Mouse (Mus musculus) G1E (cell line): ENCODE results near the gene March4. TPM values are rescaled to one million over a fixed set of nuclear protein-coding genes. Genes with fewer than 3 reads are reported as not detected.
A peak's percentile ranks its signal among the peaks of the same experiment; 100 is the strongest.

Experiments
- ATAC-seq: 2 replicates; pipeline ENCODE4 v1.8.0; 2016; ENCODE audit warnings: mild to moderate bottlenecking; ENCODE audit not compliant: insufficient number of reproducible peaks, poor library complexity, low FRiP score, severe bottlenecking; ENCODE audit errors: extremely low read depth
- DNase-seq: peaks from one replicate; pipeline ENCODE4 v3.0.0; 2012; ENCODE audit warnings: low spot score
- H3K27me3 ChIP-seq: 2 replicates; pipeline ENCODE4 v1.6.1; 2012; ENCODE audit warnings: mild to moderate bottlenecking, low read length, inconsistent platforms; ENCODE audit not compliant: insufficient read depth
- H3K36me3 ChIP-seq: replicated peaks from 2 replicates; pipeline ENCODE3; 2012; ENCODE audit warnings: mild to moderate bottlenecking, inconsistent platforms
- H3K4me1 ChIP-seq: 2 replicates; pipeline ENCODE4 v1.6.1; 2012; ENCODE audit warnings: low read depth, low read length, inconsistent platforms, mixed read lengths; ENCODE audit not compliant: insufficient read depth
- H3K4me3 ChIP-seq: 2 replicates; pipeline ENCODE4 v1.5.1; 2012; ENCODE audit warnings: low read depth, mild to moderate bottlenecking, inconsistent platforms, low read length, moderate library complexity, mixed read lengths
- H3K9me3 ChIP-seq: replicated peaks from 2 replicates; pipeline ENCODE4 v1.6.1; 2012; ENCODE audit warnings: inconsistent platforms
- CTCF ChIP-seq: IDR thresholded peaks from 2 replicates; pipeline ENCODE4 v1.5.1; 2012; ENCODE audit warnings: low read depth, low read length, inconsistent platforms, mixed read lengths
- GATA1 ChIP-seq: IDR thresholded peaks from 2 replicates; pipeline ENCODE4 v1.6.1; 2012; ENCODE audit warnings: borderline replicate concordance, low read length, inconsistent platforms, mixed read lengths
- GATA2 ChIP-seq: IDR thresholded peaks from 2 replicates; pipeline ENCODE4 v1.6.1; 2012; ENCODE audit warnings: low read depth, low read length, inconsistent platforms, borderline replicate concordance
- POLR2AphosphoS5 ChIP-seq: IDR thresholded peaks from 2 replicates; pipeline ENCODE4 v1.6.1; 2012; ENCODE audit warnings: low read depth, low read length, inconsistent platforms; ENCODE audit not compliant: insufficient replicate concordance
- TAL1 ChIP-seq: conservative IDR thresholded peaks from 2 replicates; pipeline ENCODE4 v1.6.1; 2012; ENCODE audit warnings: low read depth, low read length, inconsistent platforms, mixed read lengths
- polyA plus RNA-seq: library from polyadenylated mRNA; stranded (reverse); fragments of >175 nt; gene quantifications from 2 replicates; pipeline ENCODE4 v1.2.3, GENCODE M21; 2012
- total RNA-seq, 2 experiments: library from RNA; stranded (forward) in 1 of 2; stranded (reverse) in 1 of 2; fragments of 200-1000 nt in 1 of 2; fragments of >200 nt in 1 of 2; fragmentation: Nextera tagmentation in 1 of 2; gene quantifications; 2 replicates each; pipeline ENCODE4 v1.2.3; 2014 to 2017

The March4 gene
- not detected in 2 replicates for total RNA-seq (2014; fragmentation: Nextera tagmentation)
- total RNA-seq (2017) = 0.05 and 0.06 TPM in 2 replicates
- not detected in 2 replicates for polyA plus RNA-seq

DNA sequence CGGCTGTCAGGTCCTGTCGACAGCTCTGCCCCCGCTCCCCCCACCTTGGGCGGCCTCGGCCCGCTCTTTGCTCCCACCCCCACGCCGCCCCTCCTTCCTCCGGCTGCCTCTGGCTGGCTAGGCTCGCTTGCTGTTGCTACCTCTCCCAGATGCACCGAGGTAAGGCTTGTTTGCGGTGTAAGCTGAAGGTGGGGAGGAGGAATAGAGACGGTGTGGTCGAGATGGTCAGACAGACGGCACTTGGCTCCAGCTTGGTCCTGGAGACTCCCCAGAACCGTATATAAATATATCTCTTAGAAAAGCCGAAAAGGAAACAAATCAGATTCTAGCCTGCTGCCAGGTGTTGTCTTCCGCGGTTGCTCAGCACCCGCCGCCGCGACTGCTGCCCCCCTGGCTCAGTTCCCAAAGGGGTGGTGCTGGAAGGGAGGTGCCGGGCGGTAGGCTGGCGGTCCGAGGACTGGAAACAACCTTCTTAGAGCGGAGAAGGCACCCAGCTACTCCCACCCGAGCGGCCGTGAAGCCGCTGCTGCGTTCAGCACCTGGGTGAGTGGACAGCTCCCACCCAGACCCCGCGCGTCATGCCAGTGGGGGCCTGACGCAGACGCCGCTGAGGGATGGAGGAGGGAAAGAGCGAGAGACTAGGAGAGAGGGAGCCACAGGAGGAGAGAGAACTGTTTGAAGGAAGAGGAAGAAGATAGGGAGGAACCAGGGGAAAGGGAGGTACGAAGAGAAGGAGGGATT, at the start of gene March4:
Gene March4, minus strand, starts transcription at position 320 of the 741 bp plus-strand sequence.
- Histone ChIP-seq H3K27me3 (peaks cover 10% of the 10 kb centered on the region; the same call in 1 of the 2 replicates), H3K4me3 (no peak within 1 kb of the TSS), H3K36me3 (no peaks in the 10 kb centered on the region), H3K9me3 (no peaks in the 10 kb centered on the region), H3K4me1 (no peaks in the 10 kb centered on the region)
- peak; percentile 40 for DNase-seq
- no peak for ATAC-seq
- TF ChIP-seq CTCF (no peak), GATA1 (no peak), TAL1 (no peak), GATA2 (no peak), POLR2AphosphoS5 (no peak)

DNA sequence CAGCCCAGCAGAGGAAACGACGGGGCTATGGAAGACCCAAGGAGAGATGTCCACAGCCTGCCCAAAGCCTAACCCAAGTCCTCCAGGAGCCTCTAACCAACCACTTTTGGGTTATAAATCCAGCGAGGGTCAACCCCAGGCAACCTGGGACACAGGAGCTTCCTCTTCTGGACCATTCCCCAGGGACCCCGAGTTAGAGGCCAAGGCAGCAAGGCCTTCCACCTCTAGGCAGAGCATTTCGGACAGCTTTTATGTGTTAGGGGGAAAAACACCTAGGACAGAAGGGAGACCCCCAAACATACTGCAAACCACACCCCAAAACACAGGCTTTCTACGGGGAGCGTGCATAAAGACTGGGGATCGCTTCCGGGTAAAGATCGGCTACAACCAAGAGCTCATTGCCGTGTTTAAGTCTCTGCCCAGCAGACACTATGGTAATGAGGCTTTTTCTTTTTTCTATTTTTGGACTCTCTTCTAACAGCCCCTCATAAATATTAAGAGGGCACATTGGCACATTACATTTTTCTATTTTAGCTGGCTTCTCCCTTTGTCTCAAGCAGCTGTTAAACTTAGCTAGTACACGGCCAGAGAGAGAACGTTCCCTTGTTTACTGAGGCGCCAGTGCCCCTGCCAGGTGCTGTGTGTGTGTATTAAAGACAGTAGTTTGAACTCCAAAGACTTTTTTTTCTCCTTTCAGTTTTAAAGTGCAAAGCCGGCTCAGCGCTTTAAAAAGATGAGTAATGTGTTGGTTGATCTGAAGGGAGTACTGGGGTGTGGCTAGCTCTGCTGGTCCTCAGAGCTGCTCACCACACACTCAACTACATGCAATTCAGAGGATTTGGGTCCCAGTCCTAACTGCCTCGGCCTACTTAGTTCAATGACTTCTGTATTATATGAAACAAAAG, 49.5 kb upstream of the March4 start:
- H3K4me3 ChIP-seq = no peak overlapping the region
- DNase-seq (no peak), ATAC-seq (no peak)
- no peaks in the 10 kb centered on the region for H3K27me3 ChIP-seq
- H3K4me1 ChIP-seq = peaks cover 13% of the 10 kb centered on the region
- H3K9me3 ChIP-seq = no peaks in the 10 kb centered on the region
- peaks cover 60% of the 10 kb centered on the region for H3K36me3 ChIP-seq
- TF ChIP-seq TAL1 (no peak), POLR2AphosphoS5 (no peak), GATA2 (no peak), CTCF (no peak), GATA1 (no peak)

DNA sequence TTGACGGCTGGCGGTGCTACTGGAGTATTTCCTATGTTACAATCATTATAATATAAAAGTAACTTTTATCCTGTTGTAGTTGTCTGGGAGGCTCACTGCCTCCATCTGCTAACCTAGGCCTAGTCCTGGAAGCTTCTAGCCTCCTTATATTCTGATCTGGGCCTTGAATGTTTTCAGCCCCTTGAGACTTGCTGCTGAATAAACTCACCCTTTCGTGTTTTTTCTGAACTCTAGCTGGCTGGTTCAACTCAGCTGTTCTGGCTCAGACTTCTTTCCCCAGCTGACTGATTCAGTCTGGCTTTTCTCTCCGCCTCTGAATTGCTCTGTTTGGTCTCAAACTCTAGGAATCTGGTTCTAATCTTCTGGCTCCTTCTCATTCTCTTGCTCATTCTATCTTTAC, 47.2 kb upstream of the March4 start:
- peaks cover 15% of the 10 kb centered on the region for H3K4me1 ChIP-seq
- peaks cover 40% of the 10 kb centered on the region for H3K36me3 ChIP-seq
- ATAC-seq (no peak), DNase-seq (no peak)
- peak overlapping the region; percentile 75 for H3K4me3 ChIP-seq
- TF ChIP-seq GATA2 (no peak), GATA1 (no peak), CTCF (no peak), TAL1 (no peak), POLR2AphosphoS5 (no peak)
- peaks cover 2% of the 10 kb centered on the region; the same call in 1 of the 2 replicates for H3K27me3 ChIP-seq
- no peaks in the 10 kb centered on the region for H3K9me3 ChIP-seq

DNA sequence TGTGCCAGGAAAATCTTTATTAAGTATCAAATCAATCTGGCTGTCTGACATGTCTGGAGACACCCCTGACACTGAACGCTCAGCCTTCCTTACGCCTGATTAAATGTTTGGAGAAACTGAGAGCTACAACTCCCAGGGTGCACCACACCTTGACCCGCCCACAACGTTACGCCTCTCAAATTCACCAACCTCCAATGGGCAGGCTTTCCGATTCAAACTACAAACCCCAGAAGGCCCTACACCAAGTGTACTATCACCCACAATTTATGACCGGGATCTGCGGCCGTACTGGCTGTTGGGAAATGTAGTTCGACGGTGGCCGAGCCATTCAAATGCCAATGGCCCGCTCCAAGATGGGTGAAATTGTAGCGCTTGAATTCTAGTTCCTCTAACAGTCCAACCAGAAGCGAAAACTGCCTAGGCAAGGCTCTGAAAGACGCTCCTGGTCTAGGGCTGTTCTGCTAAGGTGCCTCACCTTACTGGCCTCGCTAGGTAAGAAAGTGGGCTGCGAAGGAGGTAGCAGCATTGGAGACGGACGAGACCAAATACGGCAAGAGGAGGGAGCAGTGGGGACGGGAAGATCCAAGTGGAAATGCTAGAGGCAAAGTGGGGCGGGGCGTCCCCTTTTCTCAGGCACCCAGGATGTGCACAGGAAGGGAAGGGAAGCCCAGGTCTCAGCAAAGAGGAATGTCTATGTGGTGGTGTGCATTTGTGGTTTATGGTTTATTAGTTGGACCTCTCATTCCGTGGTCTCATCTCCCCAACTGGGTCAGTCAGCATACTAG, 46.4 kb upstream of the March4 start, which contains the start of gene Smarcal1:
Gene Smarcal1, plus strand, starts transcription at position 305 of the 785 bp plus-strand sequence.
- TF ChIP-seq POLR2AphosphoS5 (no peak), CTCF (no peak), GATA2 (no peak), TAL1 (no peak), GATA1 (no peak)
- peak; percentile 98 for ATAC-seq
- Histone ChIP-seq H3K4me3 (peak within 1 kb of the TSS; percentile 75), H3K36me3 (peaks cover 32% of the 10 kb centered on the region), H3K4me1 (peaks cover 20% of the 10 kb centered on the region), H3K27me3 (peaks cover 9% of the 10 kb centered on the region), H3K9me3 (no peaks in the 10 kb centered on the region)
- peak; percentile 94 for DNase-seq

DNA sequence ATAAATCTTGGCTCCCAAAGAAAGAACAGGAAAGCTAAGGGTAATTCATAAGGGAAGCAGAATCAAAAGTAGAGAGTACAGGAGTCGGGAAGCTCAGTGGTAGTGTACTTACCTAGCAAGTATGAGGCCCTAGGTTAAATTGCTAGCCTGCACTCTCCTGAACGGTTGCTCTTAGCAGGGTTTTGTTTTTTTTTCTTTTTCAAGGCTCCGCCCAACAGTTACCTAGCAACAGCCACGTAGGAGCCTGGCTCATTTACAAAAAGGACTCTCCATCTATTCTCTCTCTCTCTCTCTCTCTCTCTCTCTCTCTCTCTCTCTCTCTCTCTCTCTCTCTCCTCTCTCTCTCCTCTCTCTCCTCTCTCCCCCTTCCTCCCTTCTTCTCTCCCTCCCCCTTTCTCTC, 42.1 kb upstream of the March4 start:
- peaks cover 7% of the 10 kb centered on the region; the same call in 1 of the 2 replicates for H3K4me1 ChIP-seq
- TF ChIP-seq CTCF (no peak), GATA1 (no peak), GATA2 (no peak), POLR2AphosphoS5 (no peak), TAL1 (no peak)
- no peak overlapping the region for H3K4me3 ChIP-seq
- no peak for DNase-seq
- ATAC-seq = no peak
- H3K36me3 ChIP-seq = no peaks in the 10 kb centered on the region
- no peaks in the 10 kb centered on the region for H3K9me3 ChIP-seq
- H3K27me3 ChIP-seq = peaks cover 34% of the 10 kb centered on the region

DNA sequence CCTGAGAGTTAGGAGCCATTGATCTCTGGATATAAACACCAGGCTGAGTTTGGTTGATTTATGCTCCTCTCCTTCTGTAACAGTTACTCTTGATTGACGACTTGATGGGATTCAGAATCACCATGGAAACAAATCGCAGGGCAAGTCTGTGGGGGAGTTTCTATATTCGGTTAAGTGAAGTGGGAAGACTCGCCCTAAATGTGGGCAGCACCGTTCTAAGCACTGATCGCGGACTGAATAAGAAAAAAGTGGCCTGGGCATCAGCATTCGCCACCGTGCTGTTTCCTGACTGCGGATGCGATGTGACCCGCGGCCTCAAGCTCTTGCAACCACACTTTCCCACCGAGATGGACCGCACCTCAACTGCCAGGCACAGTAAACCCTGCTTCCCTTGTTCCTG, 41.6 kb upstream of the March4 start:
- DNase-seq (no peak), ATAC-seq (no peak)
- Histone ChIP-seq H3K4me3 (no peak overlapping the region), H3K4me1 (peaks cover 7% of the 10 kb centered on the region; the same call in 1 of the 2 replicates), H3K27me3 (peaks cover 34% of the 10 kb centered on the region), H3K9me3 (no peaks in the 10 kb centered on the region), H3K36me3 (no peaks in the 10 kb centered on the region)
- TF ChIP-seq GATA1 = no peak
- no peak for TF ChIP-seq GATA2
- TF ChIP-seq CTCF = no peak
- TF ChIP-seq TAL1 = no peak
- TF ChIP-seq POLR2AphosphoS5 = no peak
